Mouse (Mus musculus): ENCODE data around the gene Znhit3.

DNA sequence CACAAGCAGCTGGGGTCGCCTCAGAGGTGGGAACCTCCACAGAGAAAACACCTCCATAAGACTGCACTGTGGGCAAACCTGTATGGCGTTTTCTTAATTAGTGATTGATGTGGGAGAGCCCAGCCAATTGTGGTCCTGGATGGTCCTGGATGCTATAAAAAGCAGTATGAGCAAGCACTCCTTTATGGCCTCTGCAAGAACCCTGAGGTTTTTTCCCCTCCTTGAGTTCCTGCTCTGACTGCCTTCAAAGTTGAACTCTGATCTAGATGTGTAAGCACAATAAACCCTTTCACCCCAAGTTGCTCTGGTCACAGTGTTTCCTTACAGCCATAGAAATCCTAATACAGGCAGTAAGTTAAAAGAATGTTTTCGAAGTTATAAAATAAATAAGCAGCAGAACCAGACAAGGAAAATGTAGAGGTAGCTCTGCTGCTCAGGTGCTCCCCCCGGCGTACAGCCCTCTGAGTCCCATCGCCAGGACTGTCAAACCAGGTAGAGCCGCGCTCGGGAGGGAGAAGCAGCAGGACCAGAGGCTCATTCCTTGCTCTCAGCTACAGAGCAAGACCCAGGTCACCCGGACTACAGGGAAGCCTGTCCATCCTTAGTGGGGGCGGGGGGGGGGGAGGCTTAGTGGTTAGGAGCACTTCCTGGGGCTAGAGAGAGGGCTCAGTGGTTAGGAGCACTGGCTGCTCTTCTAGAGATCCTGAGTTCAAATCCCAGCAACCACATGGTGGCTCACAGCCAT, 29.2 kb downstream of the Znhit3 start:
- TF ChIP-seq GATA1 (IDR thresholded peaks at IDR 0.05; ENCODE audit: borderline replicate concordance, low read length) (no peak), FLI1 (IDR thresholded peaks at IDR 0.05; ENCODE audit: low read length) (no peak)
